Mouse (Mus musculus) retina, postnatal 7 days (tissue): Measurements from ENCODE around the gene Chpt1.
"Not testable (repeated sequence)": the region's sequence is repeated elsewhere in the genome, so short reads cannot be mapped to it uniquely, and the experiment has no call there.

Experiments
- DNase-seq: peaks from one replicate; pipeline ENCODE4 v3.0.0-alpha.2; 2012; ENCODE audit warnings: low read depth, low spot score

Chpt1 gene

DNA sequence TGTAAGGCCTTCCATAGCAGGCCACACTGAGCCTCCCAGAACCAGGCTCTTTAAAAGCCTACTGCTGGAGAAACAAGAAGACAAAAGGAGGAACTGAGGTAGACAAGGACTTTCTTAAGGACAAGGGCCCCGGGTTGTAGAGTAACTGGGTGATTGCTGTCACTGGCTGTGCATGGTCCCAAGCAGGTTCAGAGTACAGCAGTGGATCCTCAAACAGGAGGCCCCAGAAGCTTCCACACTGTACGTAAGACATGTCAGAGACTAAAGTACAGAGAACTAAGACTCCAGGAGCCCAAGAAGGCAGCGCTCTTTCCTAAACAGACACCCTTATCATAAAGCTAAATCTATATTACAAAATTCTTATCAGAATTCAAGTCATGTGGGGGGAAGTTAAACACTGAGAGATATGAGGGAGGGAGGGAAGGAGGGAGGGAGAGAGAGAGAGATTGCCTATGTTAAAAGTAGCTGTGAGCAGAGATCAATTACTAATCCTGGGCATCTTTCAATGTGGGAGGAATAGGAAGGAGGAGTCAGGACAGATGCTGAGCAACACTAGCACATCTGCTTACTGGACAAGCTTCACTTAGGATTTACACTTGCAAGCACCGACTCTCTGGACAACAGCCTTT lies 8.8 kb downstream of the Chpt1 start:
- DNase-seq = no peak

DNA sequence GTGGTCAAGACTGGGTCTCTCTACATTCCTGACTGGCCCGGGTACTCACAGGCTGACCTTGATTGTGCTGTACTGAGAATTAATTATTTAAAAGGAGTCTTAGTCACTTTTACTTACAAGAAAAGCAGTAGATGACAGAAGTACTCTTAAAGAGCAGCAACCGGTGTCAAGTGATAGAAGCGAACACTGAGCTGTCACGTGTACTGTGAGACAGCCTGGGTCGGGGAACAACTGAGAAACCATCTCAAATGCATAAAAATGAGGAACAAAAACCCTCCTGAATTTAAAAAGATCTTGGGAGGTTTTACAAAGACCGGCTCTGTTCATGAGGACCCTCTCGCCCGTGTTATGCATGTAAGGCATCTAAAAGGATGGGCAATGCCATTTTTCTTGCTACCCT lies 11.2 kb downstream of the Chpt1 start:
- no peak for DNase-seq

- no peak for DNase-seq
These were observed 12.2 kb downstream of the Chpt1 start for GRCm38 (mm10) chr10:88491632-88492031.

GRCm38 (mm10) chr10:88488629-88489028 lies 15.2 kb downstream of the Chpt1 start:
- DNase-seq = no peak

DNA sequence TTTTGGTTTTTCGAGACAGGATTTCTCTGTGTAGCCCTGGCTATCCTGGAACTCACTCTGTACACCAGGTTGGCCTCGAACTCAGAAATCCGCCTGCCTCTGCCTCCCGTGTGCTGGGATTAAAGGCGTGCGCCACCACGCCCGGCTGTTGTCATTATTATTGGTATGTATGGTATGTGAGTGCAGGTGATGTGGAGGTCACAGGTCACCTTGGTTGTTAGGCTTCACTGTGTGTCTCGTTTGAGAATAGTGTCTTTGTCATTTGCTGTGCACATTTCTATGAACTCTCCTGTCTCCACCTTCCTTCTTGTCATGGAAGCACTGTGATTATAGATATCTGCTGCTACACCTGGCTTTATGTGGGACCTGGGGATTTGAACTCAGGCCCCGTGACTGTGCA lies 21.0 kb downstream of the Chpt1 start:
- not testable (repeated sequence) for DNase-seq

GRCm38 (mm10) chr10:88460122-88460820 lies 43.6 kb downstream of the Chpt1 start:
- DNase-seq = no peak

DNA sequence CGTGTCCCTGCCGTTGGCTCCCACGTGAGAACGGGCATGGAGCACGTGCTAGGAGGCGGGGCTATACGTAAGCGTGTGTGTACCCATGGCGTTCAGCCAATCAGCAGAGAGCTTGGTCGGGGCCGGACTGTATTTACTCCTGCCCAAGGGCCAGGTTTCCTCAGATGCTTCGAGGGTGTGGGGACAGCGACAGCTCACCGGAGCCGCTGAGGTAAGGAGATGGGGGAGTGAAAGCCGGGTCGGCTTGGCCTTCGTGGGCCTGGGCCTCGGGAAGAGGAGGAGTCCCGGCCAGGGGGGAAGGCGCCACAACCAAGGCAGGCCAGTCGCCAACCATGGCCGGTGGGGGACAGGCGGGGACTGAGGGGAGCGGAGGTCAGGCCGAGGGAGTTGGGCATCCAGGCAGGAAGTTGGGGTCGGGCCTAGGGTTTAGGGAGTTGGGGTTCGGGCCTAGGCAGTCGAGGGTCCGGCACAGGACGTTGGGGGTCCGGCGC lies 44.3 kb downstream of the Chpt1 start, which contains the start of gene Sycp3:
Gene Sycp3 (plus strand): TSS at position 68 of the 491 bp plus-strand sequence.
- no peak for DNase-seq

DNA sequence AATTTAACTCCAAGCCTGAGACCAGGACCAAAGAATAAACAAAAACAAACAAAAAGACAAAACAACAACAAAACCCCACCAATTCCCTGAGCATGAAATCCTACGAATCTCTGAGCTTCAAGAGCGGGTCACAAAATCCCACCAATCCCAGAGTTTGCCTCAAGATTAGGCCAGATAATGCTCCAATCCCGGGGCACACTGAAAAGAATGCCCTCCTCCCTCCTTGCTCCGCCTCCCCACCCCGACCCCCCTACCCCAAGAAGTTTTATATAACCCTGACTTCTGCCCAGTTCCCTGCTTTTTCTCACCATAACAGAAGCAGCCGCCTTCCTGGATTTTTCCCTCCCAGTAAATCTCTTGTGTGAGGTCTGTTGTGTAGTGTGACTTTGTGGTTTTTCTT lies 46.1 kb downstream of the Chpt1 start:
- DNase-seq = no peak

GRCm38 (mm10) chr10:88451990-88452389 lies 51.9 kb downstream of the Chpt1 start:
- no peak for DNase-seq

DNA sequence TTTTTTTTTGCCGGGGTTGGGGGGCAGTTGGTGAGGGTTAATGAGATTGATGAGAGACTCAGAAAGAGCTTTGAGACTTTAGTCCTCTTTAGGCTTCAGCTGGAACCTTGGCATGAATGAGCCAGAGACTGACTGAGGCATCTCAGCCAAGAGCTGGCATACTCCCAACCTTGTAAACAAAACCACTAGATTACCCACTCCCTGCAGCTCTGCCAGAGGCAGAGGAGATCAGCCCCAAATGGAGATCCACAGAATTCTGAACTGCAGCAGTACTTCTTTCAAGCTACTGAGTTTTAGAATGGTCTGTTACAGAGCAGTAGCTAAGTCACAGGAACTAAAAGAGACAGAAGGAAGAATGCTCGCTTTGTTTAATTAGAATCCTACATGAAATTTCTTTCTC lies 52.7 kb downstream of the Chpt1 start:
- DNase-seq = peak; percentile 20

DNA sequence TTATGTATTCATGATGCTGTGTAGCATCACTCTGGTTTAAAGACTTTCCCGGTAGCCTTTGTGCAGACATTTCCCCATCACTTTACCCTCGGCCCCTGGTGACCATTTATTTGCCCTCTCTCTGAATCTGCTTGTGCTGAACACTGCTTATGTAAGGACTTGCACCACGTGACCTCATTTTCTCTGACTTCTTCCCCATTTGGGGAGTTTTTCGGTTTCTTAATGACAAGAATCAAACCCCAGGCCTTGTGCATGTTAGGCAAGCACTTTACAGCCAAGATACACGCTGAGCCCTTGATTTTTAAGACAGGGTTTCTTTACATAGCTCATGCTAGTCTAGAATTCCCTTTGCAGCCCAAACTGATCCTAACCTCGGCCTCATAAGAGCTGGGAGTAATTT lies 62.6 kb downstream of the Chpt1 start:
- no peak for DNase-seq

- DNase-seq = no peak
These were observed 75.9 kb downstream of the Chpt1 start for GRCm38 (mm10) chr10:88427998-88428397.

- no peak for DNase-seq
These were observed 77.0 kb downstream of the Chpt1 start for GRCm38 (mm10) chr10:88426896-88427295.

DNA sequence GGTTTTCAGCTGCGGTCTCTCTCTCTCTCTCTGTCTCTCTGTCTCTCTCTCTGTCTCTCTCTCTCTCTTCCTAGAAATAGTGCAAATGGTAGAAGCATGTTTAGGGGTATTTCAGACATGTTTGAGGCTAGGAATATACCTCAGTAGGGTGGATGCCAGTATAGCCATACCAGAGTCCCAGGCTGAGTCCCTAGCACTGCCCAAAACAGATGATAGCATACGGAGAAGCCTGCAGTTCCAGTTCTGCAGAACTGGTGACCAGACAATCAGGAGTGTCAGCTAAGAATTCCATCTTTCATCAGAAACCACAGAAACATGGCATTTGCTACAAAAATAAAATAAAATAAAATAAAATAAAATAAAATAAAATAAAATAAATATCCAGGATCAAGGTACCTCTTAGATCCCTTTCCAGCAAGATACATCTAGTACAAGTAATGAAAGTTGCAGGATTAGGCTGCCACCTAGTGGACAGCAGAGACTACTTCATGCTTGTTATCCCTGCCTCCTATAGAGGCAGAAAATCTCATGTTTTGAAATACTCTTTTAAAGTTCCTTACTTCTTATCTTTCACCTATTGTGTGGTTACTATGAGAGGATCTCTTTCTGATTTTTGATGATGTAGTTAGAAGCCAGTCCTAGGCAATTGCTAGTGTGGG lies 77.6 kb downstream of the Chpt1 start:
- peak; percentile 58 for DNase-seq

GRCm38 (mm10) chr10:88420655-88421435 lies 83.0 kb downstream of the Chpt1 start:
- DNase-seq = no peak

GRCm38 (mm10) chr10:88420141-88420541 lies 83.7 kb downstream of the Chpt1 start:
- DNase-seq = no peak

DNA sequence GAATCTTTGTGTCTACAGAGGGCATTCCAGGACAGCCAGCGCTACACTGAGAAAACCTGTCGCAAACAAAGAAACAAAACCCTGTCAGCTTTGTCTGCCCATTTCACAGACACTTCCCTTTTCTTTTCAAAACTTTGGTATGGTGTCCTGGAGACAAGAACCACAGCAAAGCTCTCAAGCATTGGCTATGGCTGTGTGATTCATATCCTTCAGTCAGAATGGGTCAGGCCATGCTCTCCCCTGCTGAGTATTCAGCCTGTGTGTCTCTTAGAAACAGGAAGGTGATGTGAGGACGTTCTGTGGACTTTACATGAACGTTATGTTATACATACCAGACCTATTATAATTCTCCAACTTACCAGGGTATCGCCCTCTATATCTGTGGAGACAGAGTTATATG lies 86.2 kb downstream of the Chpt1 start:
- DNase-seq = no peak

DNA sequence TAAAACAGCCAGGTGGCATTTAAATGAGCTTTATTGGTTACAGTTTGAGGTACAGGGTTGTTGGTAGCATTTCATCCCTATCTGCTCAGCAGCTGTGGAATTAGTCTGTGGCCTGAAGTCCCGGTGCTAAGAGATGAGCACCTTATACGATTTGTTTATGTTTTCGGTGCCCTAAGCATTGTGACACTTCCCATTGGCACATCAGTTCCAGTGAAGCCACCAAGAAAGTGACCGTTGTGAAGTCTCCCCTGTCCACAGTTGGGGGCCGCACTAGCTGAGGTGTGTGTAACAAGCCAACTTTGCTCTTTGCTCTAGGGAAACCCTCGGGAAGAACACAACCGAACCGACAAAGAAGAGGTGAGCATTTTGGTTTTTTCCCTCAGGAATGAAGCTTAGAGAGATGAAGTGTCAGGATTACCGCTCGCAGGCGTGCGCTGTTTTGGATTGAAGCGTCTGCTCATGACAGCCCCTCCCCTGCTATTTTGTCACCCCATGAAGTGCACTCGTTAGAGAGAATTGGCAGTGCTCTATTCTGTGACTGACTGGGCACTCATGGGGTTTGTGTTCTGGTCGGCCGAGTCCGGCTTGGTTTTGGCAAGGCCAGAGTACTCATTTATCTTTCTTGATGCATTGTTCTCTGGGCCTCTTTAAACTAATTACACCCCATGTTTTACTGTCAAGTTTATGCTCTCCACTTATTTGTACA lies 91.4 kb downstream of the Chpt1 start:
- DNase-seq = no peak

GRCm38 (mm10) chr10:88409751-88410150 lies 94.1 kb downstream of the Chpt1 start:
- DNase-seq = no peak

DNA sequence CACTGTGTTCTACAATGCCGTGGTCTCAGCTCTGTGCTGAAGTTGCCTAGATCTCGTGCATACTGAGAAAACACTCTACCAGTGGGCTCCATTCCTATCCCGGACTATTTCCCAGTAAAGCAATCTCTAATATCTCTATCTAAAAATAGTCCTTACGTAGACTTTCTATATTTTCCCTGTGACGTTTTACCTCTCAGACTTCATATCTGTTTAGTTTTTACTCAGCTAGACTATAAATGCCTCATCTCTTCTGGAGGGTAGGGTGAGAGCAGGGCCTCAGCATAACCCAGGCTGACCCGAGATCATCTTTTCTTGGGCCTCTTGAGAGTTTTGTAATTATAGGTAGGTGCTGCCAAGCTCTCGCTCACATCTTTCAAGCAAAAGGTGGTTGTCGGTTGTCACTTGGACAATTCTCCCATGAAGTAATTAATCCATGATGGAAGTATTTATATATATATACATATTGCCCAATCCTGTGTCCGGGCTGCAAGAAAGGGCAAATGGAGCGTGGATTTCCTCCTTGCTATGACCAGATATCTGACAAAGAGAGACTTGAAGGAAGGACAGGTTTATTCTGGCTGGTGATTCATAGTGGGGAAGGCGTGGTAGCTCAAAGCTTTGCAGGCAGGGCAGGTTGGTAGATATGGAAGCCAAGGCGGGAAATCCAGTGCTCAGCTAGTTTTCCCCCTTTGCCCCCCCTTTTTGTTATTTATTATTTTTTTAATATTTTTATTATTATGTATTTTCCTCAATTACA lies 95.8 kb downstream of the Chpt1 start:
- no peak for DNase-seq

DNA sequence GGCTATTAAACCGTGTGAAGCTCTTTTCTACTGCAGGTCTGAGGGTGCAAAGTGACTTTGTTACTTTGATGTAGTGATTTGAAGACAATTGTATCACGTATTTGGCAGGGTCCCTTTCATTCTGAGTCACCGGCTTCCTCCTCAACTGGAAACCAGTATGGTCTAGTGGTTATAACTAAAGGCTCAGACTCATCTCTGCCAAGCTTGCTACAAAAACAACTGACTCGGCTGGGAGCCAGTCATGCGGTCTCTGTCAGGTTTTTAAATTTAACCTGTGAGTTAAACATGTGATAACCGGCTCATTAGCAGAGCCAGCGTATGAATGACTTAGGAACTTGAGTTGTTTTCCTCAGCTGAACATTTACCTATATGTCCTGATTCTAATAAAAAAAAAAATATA lies 98.1 kb downstream of the Chpt1 start:
- DNase-seq = no peak
